Mouse (Mus musculus): ENCODE measurements at regions not wholly inside any gene's neighbourhood (a gene's known extent, or its start where the extent isn't known, plus 50 kb on each side); places are given as distances from the start of the nearest gene placed in this dataset.

DNA sequence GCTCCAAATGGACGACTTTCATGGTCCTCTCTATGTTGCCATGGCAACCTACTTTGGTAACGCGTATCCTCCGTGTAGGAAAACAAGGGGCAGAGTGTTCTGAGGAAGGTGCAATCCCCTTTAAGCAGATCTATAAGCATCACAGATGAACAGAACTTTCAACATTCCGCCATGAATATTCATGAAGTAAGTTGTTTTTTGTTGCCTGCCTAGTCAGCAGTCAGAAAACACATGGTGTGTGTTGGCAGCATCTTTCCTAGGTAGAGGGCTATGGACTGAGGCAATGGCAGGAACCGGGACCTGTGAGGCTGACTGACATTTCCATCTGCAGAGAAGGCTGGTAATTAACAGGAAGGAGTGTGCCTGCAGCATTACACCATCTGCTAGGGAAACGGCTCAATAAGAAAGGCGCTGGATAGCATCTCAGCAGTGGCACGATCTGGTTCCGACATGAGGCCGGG is 544.0 kb downstream of the Rnf144a start:
- TF ChIP-seq ZNF384 (IDR thresholded peaks at IDR 0.05; ENCODE audit: low read depth, low read length): no peak
- no peak for TF ChIP-seq CHD2 (IDR thresholded peaks at IDR 0.05; ENCODE audit: low read depth, low read length)
- no peak for TF ChIP-seq ZC3H11A (IDR thresholded peaks at IDR 0.05; ENCODE audit: borderline replicate concordance, low read depth, low read length)
